Comparison of ENCODE assay signal across 22 mouse cellular contexts in the genomic region with DNA sequence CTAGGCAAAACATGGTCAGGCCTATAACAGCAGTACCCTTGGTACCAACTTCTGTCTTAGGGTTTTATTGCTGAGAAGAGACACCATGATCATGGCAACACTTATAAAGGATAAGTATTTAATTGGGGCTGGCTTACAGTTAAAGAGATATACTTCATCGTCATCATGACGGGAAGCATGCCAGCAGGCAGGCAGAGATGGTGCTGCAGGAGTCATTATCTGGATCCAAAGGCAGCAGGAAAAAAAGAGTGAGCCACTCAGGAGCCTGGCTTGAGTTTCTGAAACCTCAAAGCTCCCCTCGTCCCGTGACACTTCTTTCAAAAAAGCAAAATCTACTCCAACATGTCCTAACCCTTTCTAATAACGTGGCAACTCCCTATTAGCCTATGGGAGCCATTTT.
"Had no signal": no experiment of that assay in that cellular context is flagged by ENCODE, and none has a peak within 500 bp of the region (broad histone marks: within the 10 kb centered on the region; RNA-seq: fewer than 3 reads in every experiment).

No protein-coding gene starts in this region.

- H3K27ac ChIP-seq: limb, embryonic 10.5 days; limb, embryonic 13.5 days; macrophage; midbrain, embryonic 12.5 days; midbrain, embryonic 15.5 days; neural tube, embryonic 12.5 days; neural tube, embryonic 15.5 days had no signal

- ATAC-seq: lung, postnatal 0 days; midbrain, embryonic 15.5 days had no signal

- H3K36me3 ChIP-seq: midbrain, embryonic 15.5 days had no signal

- H3K4me3 ChIP-seq: limb, embryonic 10.5 days; limb, embryonic 13.5 days; liver, embryonic 13.5 days; midbrain, embryonic 12.5 days; midbrain, embryonic 15.5 days; neural tube, embryonic 12.5 days; neural tube, embryonic 15.5 days had no signal

- H3K4me1 ChIP-seq: limb, embryonic 10.5 days; limb, embryonic 13.5 days; midbrain, embryonic 12.5 days; midbrain, embryonic 15.5 days; neural tube, embryonic 12.5 days; neural tube, embryonic 15.5 days had no signal

- H3K4me2 ChIP-seq: limb, embryonic 13.5 days; liver, embryonic 13.5 days; lung, embryonic 14.5 days; midbrain, embryonic 12.5 days; midbrain, embryonic 15.5 days; neural tube, embryonic 12.5 days; neural tube, embryonic 15.5 days had no signal

- DNase-seq: kidney, adult 18-20 months; kidney, adult 9 months; kidney, postnatal 14 days; kidney, postnatal 4 days; liver; liver, embryonic 13.5 days; lung, embryonic 14.5 days; right cerebral cortex, adult 18-20 months; right cerebral cortex, postnatal 14 days; right cerebral cortex, postnatal 4 days; spleen, adult 18-20 months; thymus, adult 18-20 months; thymus, postnatal 36 days had no signal

- H3K9ac ChIP-seq: limb, embryonic 13.5 days; liver, embryonic 13.5 days; lung, embryonic 14.5 days; midbrain, embryonic 12.5 days; midbrain, embryonic 15.5 days; neural tube, embryonic 12.5 days; neural tube, embryonic 15.5 days had no signal

- H3K27me3 ChIP-seq: limb, embryonic 13.5 days; liver, embryonic 13.5 days; megakaryocyte, embryonic 14.5 days; midbrain, embryonic 12.5 days; midbrain, embryonic 15.5 days; neural tube, embryonic 12.5 days; neural tube, embryonic 15.5 days had no signal

- H3K9me3 ChIP-seq: limb, embryonic 10.5 days; limb, embryonic 13.5 days; liver, embryonic 13.5 days; megakaryocyte, embryonic 14.5 days; midbrain, embryonic 12.5 days; midbrain, embryonic 15.5 days; neural tube, embryonic 12.5 days; neural tube, embryonic 15.5 days had no signal
